Mouse (Mus musculus) kidney, embryonic 14.5 days (tissue): ENCODE measurements at regions not wholly inside any gene's neighbourhood (a gene's known extent, or its start where the extent isn't known, plus 50 kb on each side); places are given as distances from the start of the nearest gene placed in this dataset.

Experiments
- ATAC-seq: fragments of 200-750 bp; cut with Nextera tagmentation; 2 replicates; pipeline ENCODE4 v1.8.0; 2017; ENCODE audit warnings: moderate number of reproducible peaks, mild to moderate bottlenecking, moderate TSS enrichment, moderate library complexity; ENCODE audit not compliant: low FRiP score, low TSS enrichment
- H3K27ac ChIP-seq: fragments of 300-500 bp; sonication (generic); 2 replicates; pipeline ENCODE4 v1.5.1; 2014; ENCODE audit warnings: low read depth, mild to moderate bottlenecking, low read length, moderate library complexity, mixed read lengths
- H3K27me3 ChIP-seq: fragments of 300-500 bp; sonication (generic); 2 replicates; pipeline ENCODE4 v1.6.1; 2014; ENCODE audit warnings: mild to moderate bottlenecking, low read length; ENCODE audit not compliant: control insufficient read depth, insufficient read depth
- H3K36me3 ChIP-seq: fragments of 300-500 bp; sonication (generic); 2 replicates; pipeline ENCODE4 v1.6.1; 2014; ENCODE audit warnings: low read length, mixed read lengths; ENCODE audit not compliant: control insufficient read depth, insufficient read depth
- H3K4me1 ChIP-seq: fragments of 300-500 bp; sonication (generic); 2 replicates; pipeline ENCODE4 v1.6.1; 2014; ENCODE audit warnings: low read length, mixed read lengths; ENCODE audit not compliant: control insufficient read depth, insufficient read depth
- H3K4me2 ChIP-seq: fragments of 300-500 bp; sonication (generic); replicated peaks from 2 replicates; pipeline ENCODE4 v1.6.1; 2014; ENCODE audit warnings: low read depth, mild to moderate bottlenecking, low read length
- H3K4me3 ChIP-seq: fragments of 300-500 bp; sonication (generic); 2 replicates; pipeline ENCODE4 v1.5.1; 2014; ENCODE audit warnings: mild to moderate bottlenecking, low read length
- H3K9ac ChIP-seq: fragments of 300-500 bp; sonication (generic); 2 replicates; pipeline ENCODE4 v1.6.1; 2014; ENCODE audit warnings: low read depth, mild to moderate bottlenecking, low read length, moderate library complexity
- H3K9me3 ChIP-seq: fragments of 300-500 bp; sonication (generic); 2 replicates; pipeline ENCODE4 v1.6.1; 2016; ENCODE audit warnings: low read length; ENCODE audit not compliant: control insufficient read depth
- WGBS: fragments of 180-500 bp; shearing (Covaris S2); extraction: QIAGEN DNeasy Blood & Tissue Kit; methylation state at CpG from one replicate; pipeline ENCODE4 v1.1.7; 2014; 5-methylcytosine and 5-hydroxymethylcytosine counted together

DNA sequence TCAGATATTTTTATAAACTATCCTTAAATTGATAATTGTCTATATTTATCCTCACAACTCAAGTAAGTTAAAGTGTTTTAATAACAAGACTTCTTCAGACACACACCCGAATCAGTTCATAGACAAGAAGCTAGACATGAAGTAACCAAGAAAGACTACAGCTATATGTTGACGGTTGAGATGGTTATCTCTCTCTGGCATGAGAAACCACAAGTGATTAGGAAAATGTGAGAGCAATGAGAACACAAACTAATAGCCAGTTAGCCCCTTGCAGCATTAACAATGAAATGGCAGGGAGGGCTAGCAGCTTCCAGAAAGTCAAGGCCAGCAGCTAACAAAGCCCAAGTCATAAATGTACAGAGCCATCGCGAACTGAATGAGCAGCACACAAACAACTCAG is 333.8 kb upstream of the Rag2 start:
- Histone ChIP-seq H3K4me3 (no peak overlapping the region), H3K9me3 (no peaks in the 10 kb centered on the region), H3K4me2 (no peak overlapping the region), H3K9ac (no peak overlapping the region), H3K27me3 (no peaks in the 10 kb centered on the region), H3K4me1 (no peaks in the 10 kb centered on the region), H3K27ac (no peak overlapping the region), H3K36me3 (no peaks in the 10 kb centered on the region)
- no peak for ATAC-seq
- 87% methylated on average over 4 of the region's 4 CpGs for WGBS

DNA sequence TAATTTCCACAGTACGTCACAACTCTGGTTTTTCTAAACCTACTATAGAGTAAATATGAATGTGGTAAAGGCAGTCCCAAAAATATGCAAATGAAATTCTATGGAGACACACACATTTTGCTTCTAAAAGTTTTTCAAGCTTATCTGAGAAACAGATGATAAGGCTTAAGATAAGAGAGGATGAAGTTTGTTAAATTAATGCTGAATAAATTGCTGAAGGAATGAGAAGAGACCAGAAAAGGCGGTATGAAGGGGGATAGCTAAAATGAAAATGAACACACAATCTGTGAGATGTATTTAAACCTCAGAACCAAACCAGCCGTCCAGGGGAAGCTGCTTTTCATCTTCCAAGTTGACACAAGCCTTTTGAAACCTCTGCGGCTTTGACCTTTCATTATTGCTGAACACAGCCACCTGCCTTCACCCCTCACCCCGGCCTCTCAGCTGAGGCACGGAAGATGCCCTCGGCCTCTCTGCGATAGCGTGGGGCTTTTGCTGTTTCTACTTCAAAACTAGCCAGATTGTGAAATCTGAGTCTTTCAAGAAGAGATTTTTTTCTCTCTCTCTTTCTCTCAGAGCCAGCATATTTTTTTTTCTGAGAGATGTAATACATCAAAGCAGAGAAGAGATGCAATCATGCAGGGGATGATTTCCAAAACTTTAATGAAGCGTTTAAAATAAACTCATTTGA is 328.7 kb upstream of the Rag2 start:
- no peaks in the 10 kb centered on the region for H3K4me1 ChIP-seq
- no peak overlapping the region for H3K4me2 ChIP-seq
- H3K9ac ChIP-seq: no peak overlapping the region
- no peaks in the 10 kb centered on the region for H3K27me3 ChIP-seq
- no peak for ATAC-seq
- H3K4me3 ChIP-seq: no peak overlapping the region
- WGBS: 37% methylated on average over 10 of the region's 10 CpGs
- no peaks in the 10 kb centered on the region for H3K36me3 ChIP-seq
- H3K27ac ChIP-seq: no peak overlapping the region
- peaks cover 2% of the 10 kb centered on the region; the same call in 1 of the 2 replicates for H3K9me3 ChIP-seq

DNA sequence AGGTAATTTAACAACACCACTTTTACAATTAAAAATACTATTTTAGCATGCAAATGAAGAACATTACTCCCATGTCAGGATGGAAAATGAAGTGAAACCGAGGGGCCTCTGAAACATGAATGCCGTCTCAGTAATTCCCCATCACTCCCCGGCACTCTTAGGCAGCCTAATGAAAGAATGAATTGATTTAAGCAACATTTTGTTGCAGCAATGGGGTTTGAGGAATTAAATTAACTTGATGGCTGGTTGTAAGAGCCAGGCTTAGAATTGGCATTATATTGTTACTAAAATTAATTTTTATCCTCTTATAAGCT is 328.2 kb upstream of the Rag2 start:
- Histone ChIP-seq H3K4me3 (no peak overlapping the region), H3K9me3 (peaks cover 2% of the 10 kb centered on the region; the same call in 1 of the 2 replicates), H3K27ac (no peak overlapping the region), H3K27me3 (no peaks in the 10 kb centered on the region), H3K4me1 (no peaks in the 10 kb centered on the region), H3K9ac (no peak overlapping the region), H3K4me2 (no peak overlapping the region), H3K36me3 (no peaks in the 10 kb centered on the region)
- ATAC-seq: no peak
- WGBS: 44% methylated on average over 3 of the region's 3 CpGs

DNA sequence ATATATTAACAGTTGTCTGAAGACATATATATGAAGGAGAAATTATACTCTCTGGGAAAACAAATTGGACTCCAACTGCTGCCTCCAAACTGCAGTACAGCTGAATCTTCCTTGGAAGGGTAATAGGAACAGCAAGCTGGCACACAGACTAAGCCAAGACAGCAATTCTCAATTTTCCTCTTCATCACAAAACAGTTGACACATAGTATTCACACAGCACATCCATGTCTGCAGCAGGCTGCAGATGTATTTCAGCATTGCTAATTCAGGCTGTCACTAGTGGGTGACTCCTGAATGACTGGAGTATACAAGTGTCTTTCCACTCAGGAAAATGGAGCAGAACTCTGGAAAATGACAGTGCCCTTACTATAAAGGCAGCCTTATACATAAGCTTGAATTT is 327.7 kb upstream of the Rag2 start:
- H3K4me1 ChIP-seq: no peaks in the 10 kb centered on the region
- H3K4me3 ChIP-seq: no peak overlapping the region
- H3K4me2 ChIP-seq: no peak overlapping the region
- no peak overlapping the region for H3K9ac ChIP-seq
- no peak for ATAC-seq
- H3K27me3 ChIP-seq: no peaks in the 10 kb centered on the region
- H3K9me3 ChIP-seq: peaks cover 2% of the 10 kb centered on the region; the same call in 1 of the 2 replicates
- no peak overlapping the region for H3K27ac ChIP-seq
- no peaks in the 10 kb centered on the region for H3K36me3 ChIP-seq

DNA sequence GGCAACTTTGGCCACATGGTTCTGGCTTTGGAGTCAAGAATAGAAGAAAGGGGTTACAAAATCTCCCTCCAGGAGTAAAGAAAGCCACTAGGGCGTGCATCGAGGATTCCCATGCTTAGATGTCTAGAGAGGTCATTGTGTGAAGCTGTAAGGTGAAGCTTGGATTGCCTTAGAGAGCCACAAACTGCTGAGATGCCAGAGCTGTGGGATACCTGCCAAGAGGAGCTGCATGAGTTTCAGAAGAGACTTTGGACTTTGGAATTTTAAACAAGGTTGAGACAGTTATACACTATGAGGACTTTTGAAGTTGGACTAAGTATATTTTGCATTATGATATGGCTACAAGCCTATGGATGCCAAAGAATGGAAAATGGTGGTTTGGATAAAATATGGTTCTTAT is 325.4 kb upstream of the Rag2 start:
- no peaks in the 10 kb centered on the region for H3K4me1 ChIP-seq
- H3K9me3 ChIP-seq: peaks cover 2% of the 10 kb centered on the region; the same call in 1 of the 2 replicates
- no peak overlapping the region for H3K27ac ChIP-seq
- H3K9ac ChIP-seq: no peak overlapping the region
- WGBS: 88% methylated on average over 2 of the region's 2 CpGs
- no peak overlapping the region for H3K4me3 ChIP-seq
- no peaks in the 10 kb centered on the region for H3K27me3 ChIP-seq
- no peak overlapping the region for H3K4me2 ChIP-seq
- H3K36me3 ChIP-seq: no peaks in the 10 kb centered on the region
- no peak for ATAC-seq

DNA sequence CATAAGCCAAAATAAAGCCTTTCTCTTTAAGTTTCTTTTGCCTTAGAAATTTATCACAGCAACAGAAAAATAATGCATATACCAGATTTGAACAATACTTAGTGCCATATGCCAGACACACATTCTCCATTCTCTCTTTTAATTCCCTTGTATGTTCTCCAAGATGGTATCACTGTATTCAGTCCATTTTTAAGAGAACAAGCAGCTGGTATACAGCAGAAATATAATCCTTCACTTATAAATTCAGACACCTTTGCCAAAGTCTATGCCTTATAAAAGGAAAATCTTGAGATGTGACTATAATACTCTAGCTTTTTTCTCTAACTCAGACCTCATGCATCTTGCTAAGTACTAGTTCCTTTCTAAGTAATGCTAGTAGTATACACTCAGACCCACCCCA is 324.4 kb upstream of the Rag2 start:
- Histone ChIP-seq H3K4me1 (no peaks in the 10 kb centered on the region), H3K36me3 (no peaks in the 10 kb centered on the region), H3K9ac (no peak overlapping the region), H3K27me3 (no peaks in the 10 kb centered on the region), H3K4me3 (no peak overlapping the region), H3K9me3 (peaks cover 2% of the 10 kb centered on the region; the same call in 1 of the 2 replicates), H3K4me2 (no peak overlapping the region), H3K27ac (no peak overlapping the region)
- no peak for ATAC-seq

DNA sequence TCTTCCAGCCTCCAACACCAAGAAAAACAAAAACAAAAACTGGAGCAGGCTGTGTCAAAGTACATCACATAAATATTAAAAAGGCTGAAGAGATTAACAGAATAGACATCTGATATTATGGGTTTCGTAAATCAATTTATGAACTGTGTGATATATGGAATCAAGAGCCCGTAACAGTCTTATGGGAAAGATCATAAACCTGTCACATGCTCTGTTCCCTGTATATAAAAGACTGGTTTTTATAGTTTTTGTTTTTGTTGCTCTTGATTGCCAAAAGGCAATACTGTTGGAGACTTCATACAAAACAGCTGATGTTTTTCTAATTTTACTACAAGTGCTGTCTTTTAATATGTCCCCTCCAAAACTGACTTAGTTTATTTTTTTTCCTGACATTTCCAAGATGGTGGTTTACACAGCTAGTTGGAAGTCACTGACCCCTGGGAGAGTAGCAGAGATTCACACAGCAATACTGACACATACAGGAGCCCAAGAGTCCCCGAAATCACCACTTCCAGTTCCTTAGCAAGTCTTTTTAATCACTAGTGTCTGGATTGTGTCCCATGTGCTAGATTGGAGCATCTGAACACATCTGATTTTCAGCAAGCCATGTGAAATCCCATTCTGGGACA is 303.1 kb upstream of the Rag2 start:
- 45% methylated on average over 3 of the region's 3 CpGs for WGBS
- peak; percentile 90 for ATAC-seq

DNA sequence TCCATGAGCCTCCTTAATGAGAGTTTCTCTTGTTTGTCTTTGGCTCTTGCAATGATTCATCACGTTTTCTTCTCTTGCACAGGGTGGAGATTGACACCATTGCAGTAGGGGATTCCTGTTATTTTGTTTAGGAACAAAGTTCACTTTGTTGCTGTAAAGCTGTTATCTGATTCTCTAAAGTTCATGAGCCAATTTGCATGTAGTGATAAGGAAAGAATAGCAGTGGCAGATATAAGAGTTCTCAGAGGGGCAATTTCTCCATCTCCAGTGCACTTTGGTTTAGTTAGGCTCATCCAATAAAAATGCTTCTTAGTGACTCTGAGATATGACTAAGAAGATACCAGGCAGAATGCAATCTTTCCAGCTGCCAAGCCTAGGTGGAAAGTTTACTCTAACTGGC is 267.8 kb upstream of the Rag2 start:
- 17% methylated on average over 1 of the region's 1 CpGs for WGBS
- no peaks in the 10 kb centered on the region for H3K27me3 ChIP-seq
- no peak for ATAC-seq
- H3K4me2 ChIP-seq: no peak overlapping the region
- no peaks in the 10 kb centered on the region for H3K9me3 ChIP-seq
- H3K27ac ChIP-seq: no peak overlapping the region
- no peaks in the 10 kb centered on the region for H3K4me1 ChIP-seq
- H3K4me3 ChIP-seq: no peak overlapping the region
- no peak overlapping the region for H3K9ac ChIP-seq
- no peaks in the 10 kb centered on the region for H3K36me3 ChIP-seq

More for the DNA sequence above, 303.1 kb upstream of the Rag2 start:
- H3K27ac ChIP-seq: no peak overlapping the region
- no peaks in the 10 kb centered on the region for H3K4me1 ChIP-seq
- no peaks in the 10 kb centered on the region for H3K27me3 ChIP-seq
- no peaks in the 10 kb centered on the region for H3K36me3 ChIP-seq
- no peak overlapping the region for H3K9ac ChIP-seq
- H3K4me2 ChIP-seq: no peak overlapping the region
- no peak overlapping the region for H3K4me3 ChIP-seq
- H3K9me3 ChIP-seq: no peaks in the 10 kb centered on the region

DNA sequence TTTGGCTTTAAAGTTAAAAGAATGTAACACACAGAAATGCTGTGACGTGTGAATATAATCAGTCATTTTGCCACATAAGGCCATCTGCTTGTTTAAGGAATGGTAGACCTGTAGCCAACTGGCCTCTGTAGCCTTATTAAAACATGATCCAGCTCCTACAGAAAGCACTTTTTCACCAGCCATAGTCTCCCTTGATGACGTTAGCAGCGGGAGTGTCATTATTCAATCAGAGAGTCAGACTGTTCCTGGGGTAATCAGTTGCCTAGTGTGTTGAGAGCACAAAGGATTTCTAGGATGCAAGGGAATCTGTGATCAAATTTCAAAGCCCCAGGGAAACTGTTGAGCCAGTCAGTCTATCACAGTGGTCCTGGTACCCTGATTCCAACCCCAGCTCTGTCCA is 260.3 kb upstream of the Rag2 start:
- no peaks in the 10 kb centered on the region for H3K9me3 ChIP-seq
- H3K27ac ChIP-seq: no peak overlapping the region
- no peaks in the 10 kb centered on the region for H3K36me3 ChIP-seq
- ATAC-seq: no peak
- H3K27me3 ChIP-seq: no peaks in the 10 kb centered on the region
- no peak overlapping the region for H3K9ac ChIP-seq
- no peaks in the 10 kb centered on the region for H3K4me1 ChIP-seq
- WGBS: 48% methylated on average over 3 of the region's 3 CpGs
- H3K4me2 ChIP-seq: no peak overlapping the region
- no peak overlapping the region for H3K4me3 ChIP-seq
